Mouse (Mus musculus): ENCODE measurements around the gene 4933427I04Rik. TPM values are rescaled to one million over a fixed set of nuclear protein-coding genes. Genes with fewer than 3 reads are reported as not detected.

Gene 4933427I04Rik
- total RNA-seq, 2 experiments from 2014 or later = not detected

Other genes with a start within 250 kb of the 4933427I04Rik start
- 10 to 100 TPM; 49.0 to 55.4 TPM for gene Macf1, start 175.3 kb upstream of the 4933427I04Rik start, total RNA-seq (2021)
- gene Ndufs5, start 141.5 kb upstream of the 4933427I04Rik start, total RNA-seq (2021) = 100 to 1,000 TPM; 270 to 291 TPM
- 10 to 100 TPM; 22.0 to 23.3 TPM for gene Akirin1, start 109.3 kb upstream of the 4933427I04Rik start, total RNA-seq (2021)
- gene Rhbdl2, start 71.8 kb upstream of the 4933427I04Rik start, total RNA-seq (2021) = not detected
- gene Mycbp, start 45.2 kb downstream of the 4933427I04Rik start, total RNA-seq (2021) = 10 to 100 TPM; 17.9 to 19.5 TPM
- 10 to 100 TPM; 18.7 to 23.1 TPM for gene Rragc, start 57.8 kb downstream of the 4933427I04Rik start, total RNA-seq (2021)
- gene 4930535I16Rik, start 58.3 kb downstream of the 4933427I04Rik start, total RNA-seq (2021) = not detected

Measured in gastrocnemius, adult 18-20 months (tissue).